Mouse (Mus musculus) colon, adult 2 months (tissue): ENCODE data around the gene Foxa3. TPM values are rescaled to one million over a fixed set of nuclear protein-coding genes. Genes with fewer than 3 reads are reported as not detected.

Experiments
- polyA plus RNA-seq: library from polyadenylated mRNA; depleted of rRNA; stranded (reverse); fragments of >200 nt; gene quantifications from 2 replicates; pipeline ENCODE4 v1.2.3, GENCODE M21; 2012; rRNA removed

The Foxa3 gene
- polyA plus RNA-seq: 70.8 and 76.2 TPM in 2 replicates

GRCm38 (mm10) chr7:19023357-19023814 is at the start of gene Foxa3:
TSS of gene Foxa3 (minus strand) at chr7:19023538.

GRCm38 (mm10) chr7:19054047-19054776 is 30.9 kb upstream of the Foxa3 start, which contains the start of gene Rsph6a:
TSS of gene Rsph6a (plus strand) at chr7:19054690.

GRCm38 (mm10) chr7:19024096-19024506 is 763 bp upstream of the Foxa3 start, which contains the start of gene Sympk:
TSS of gene Sympk (plus strand) at chr7:19024377.

GRCm38 (mm10) chr7:19003902-19004630 is 19.3 kb downstream of the Foxa3 start, which contains the start of gene Irf2bp1:
TSS of gene Irf2bp1 (plus strand) at chr7:19004044.

GRCm38 (mm10) chr7:18990601-18991295 is 32.6 kb downstream of the Foxa3 start, which contains the start of gene Mypop:
TSS of gene Mypop (plus strand) at chr7:18991245.

GRCm38 (mm10) chr7:18987100-18987499 is 36.2 kb downstream of the Foxa3 start, which contains the start of gene Nanos2:
TSS of gene Nanos2 (plus strand) at chr7:18987400.

Other genes with a start within 250 kb of the Foxa3 start
- gene Psg19, start 225.0 kb downstream of the Foxa3 start, polyA plus RNA-seq: not detected in 2 replicates
- gene Psg17, start 201.9 kb downstream of the Foxa3 start, polyA plus RNA-seq: 0.26 and 0.38 TPM in 2 replicates
- 5.5 and 6.5 TPM in 2 replicates for gene Mill2, start 183.6 kb downstream of the Foxa3 start, polyA plus RNA-seq
- 1,287 and 1,800 TPM in 2 replicates for gene Pglyrp1, start 152.2 kb downstream of the Foxa3 start, polyA plus RNA-seq
- 24.9 and 30.9 TPM in 2 replicates for gene Ccdc61, start 113.1 kb downstream of the Foxa3 start, polyA plus RNA-seq
- gene Nova2, start 97.7 kb downstream of the Foxa3 start, polyA plus RNA-seq: 0.56 and 0.80 TPM in 2 replicates
- gene Nanos2, start 36.1 kb downstream of the Foxa3 start, polyA plus RNA-seq: not detected in 2 replicates
- gene Mypop, start 32.3 kb downstream of the Foxa3 start, polyA plus RNA-seq: 9.8 and 12.8 TPM in 2 replicates
- 48.1 and 49.0 TPM in 2 replicates for gene Irf2bp1, start 19.5 kb downstream of the Foxa3 start, polyA plus RNA-seq
- gene Sympk, start 839 bp upstream of the Foxa3 start, polyA plus RNA-seq: 80.5 and 90.6 TPM in 2 replicates
- gene Rsph6a, start 31.2 kb upstream of the Foxa3 start, polyA plus RNA-seq: not detected in 2 replicates
- 32.3 and 33.8 TPM in 2 replicates for gene Dmwd, start 52.7 kb upstream of the Foxa3 start, polyA plus RNA-seq
- 613 and 864 TPM in 2 replicates for gene Dmpk, start 60.3 kb upstream of the Foxa3 start, polyA plus RNA-seq
- gene Six5, start 71.1 kb upstream of the Foxa3 start, polyA plus RNA-seq: 45.2 and 56.4 TPM in 2 replicates
- gene Gm4969, start 94.8 kb upstream of the Foxa3 start, polyA plus RNA-seq: not detected in 2 replicates
- 14.7 and 14.9 TPM in 2 replicates for gene Fbxo46, start 96.3 kb upstream of the Foxa3 start, polyA plus RNA-seq
- 15.1 and 16.3 TPM in 2 replicates for gene Qpctl, start 125.8 kb upstream of the Foxa3 start, polyA plus RNA-seq
- 19.3 and 24.0 TPM in 2 replicates for gene Snrpd2, start 126.2 kb upstream of the Foxa3 start, polyA plus RNA-seq
- gene Gipr, start 142.6 kb upstream of the Foxa3 start, polyA plus RNA-seq: 0.95 and 1.6 TPM in 2 replicates
- gene Eml2, start 152.9 kb upstream of the Foxa3 start, polyA plus RNA-seq: 45.4 and 47.5 TPM in 2 replicates
- 4.0 and 4.6 TPM in 2 replicates for gene Gpr4, start 189.0 kb upstream of the Foxa3 start, polyA plus RNA-seq
- gene Opa3, start 204.8 kb upstream of the Foxa3 start, polyA plus RNA-seq: 40.5 and 52.5 TPM in 2 replicates
- 569 and 685 TPM in 2 replicates for gene Vasp, start 248.3 kb upstream of the Foxa3 start, polyA plus RNA-seq